Mouse (Mus musculus): ENCODE results near the gene Top2a.

Top2a gene

DNA sequence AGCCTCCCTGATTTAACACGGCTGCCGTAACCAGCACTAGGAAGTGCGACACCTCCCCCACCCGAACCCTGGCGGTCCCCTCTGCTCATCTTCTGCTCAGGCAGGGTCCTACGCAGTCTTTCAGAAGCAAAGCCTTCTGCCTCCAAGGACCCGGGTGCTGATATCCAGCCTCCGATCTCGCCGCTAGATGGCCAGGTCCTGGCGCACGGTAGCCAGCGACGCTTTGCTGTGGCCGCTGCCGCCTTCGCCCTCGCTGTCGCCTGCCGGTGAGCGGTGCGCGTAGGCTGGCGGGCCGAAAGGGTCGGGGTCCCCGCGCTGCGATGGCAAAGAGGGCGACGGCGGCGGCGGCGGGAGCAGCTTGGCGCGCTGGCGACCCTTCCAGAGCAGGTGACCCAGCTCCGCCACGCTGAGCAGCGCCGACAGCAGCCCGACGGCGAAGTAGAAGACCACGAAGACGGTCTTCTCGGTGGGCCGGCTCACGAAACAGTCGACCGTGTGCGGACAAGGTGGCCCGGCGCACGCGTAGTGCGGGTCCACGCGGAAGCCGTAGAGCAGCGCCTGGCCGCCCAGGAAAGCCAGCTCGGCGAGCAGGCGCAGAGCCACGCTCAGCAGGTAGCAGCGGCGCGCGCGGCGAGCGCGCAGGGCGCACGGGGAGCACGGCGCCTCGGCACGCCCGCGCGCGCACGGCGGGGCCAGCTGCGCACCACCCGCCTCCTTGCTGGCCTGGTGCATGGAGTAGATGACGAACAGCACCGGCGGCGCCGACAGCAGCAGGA, 41.8 kb downstream of the Top2a start:
- no peak for DNase-seq (ENCODE audit: low spot score)

DNA sequence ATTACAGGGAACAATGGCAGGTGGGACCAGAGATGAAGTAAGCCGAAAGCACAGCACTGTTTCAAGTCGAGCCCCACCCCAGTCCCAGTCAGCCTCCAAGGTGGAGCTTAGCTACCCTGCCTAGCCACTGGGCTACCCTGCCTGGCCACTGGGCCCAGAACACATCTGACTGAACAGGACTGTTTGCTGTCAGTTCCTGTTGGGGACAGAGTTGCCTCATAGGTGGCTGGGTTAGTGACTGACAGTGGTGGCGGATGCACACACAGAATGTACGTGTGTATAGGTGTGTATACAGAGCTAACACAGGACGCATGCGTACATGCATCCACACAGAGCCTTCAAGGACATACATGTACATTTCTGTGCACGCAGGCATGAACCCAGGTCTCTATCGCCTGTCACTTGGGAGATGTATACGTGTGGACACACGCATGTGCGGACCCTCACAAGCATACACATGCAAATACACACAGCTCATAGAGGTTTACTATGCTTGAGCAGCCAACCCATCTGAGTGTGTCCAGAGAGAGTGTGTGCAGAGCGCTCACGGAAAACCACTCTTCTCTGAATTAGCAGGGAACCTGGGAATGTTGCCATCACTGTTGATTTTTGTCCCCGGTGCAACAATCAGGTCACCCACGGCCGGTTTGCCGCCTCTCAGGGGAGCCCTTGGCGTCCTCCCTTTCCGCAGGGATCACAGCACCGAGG, 42.5 kb downstream of the Top2a start:
- no peak for DNase-seq (ENCODE audit: low spot score)

DNA sequence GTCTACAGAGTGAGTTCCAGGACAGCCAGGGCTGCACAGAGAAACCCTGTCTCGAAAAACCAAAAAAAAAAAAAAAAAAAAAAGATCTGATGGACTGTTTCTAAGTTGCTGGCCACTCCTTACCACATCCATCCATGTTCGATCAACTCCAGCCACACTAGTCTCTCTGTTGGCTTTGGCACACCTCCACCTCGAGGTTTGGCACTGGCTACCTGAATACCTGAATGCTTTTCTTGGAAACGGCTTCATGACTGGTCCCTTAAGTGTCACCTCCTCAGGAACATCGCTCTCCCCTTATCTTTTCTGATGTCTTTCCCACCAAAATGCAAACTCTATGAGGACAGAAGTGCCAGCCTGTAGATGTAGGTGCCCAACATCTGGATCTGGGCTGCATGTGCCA, 44.6 kb downstream of the Top2a start:
- no peak for DNase-seq (ENCODE audit: low spot score)

DNA sequence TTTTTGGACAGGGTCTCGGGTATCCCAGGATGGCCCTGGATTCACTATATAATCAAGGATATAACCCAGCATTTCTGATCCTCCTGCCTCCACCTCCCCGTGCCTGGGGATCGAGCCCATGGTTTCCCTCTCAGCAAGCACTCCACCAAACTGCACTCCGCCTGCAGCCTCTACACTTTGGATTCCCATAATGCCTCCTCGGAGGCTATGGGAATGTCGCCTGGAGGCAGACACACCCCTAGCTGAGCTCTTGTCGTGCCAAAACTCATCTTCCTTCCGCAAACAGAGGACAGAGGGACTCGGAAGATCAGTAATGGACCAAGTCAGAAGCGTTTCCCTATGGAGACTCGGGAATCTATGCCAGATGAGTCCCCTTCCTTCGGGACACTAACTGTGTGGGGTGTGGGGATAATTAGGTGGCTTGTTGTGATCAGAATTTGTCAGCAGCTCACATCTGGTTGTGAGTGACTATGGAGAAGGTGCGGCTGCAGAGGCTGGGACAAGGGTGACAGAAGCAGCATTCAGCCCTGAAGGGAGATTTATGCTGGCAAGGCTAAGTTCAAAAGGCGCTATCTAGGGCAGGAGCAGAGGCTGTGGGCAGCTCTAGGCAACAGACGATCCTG, 45.4 kb downstream of the Top2a start:
- no peak for DNase-seq (ENCODE audit: low spot score)

DNA sequence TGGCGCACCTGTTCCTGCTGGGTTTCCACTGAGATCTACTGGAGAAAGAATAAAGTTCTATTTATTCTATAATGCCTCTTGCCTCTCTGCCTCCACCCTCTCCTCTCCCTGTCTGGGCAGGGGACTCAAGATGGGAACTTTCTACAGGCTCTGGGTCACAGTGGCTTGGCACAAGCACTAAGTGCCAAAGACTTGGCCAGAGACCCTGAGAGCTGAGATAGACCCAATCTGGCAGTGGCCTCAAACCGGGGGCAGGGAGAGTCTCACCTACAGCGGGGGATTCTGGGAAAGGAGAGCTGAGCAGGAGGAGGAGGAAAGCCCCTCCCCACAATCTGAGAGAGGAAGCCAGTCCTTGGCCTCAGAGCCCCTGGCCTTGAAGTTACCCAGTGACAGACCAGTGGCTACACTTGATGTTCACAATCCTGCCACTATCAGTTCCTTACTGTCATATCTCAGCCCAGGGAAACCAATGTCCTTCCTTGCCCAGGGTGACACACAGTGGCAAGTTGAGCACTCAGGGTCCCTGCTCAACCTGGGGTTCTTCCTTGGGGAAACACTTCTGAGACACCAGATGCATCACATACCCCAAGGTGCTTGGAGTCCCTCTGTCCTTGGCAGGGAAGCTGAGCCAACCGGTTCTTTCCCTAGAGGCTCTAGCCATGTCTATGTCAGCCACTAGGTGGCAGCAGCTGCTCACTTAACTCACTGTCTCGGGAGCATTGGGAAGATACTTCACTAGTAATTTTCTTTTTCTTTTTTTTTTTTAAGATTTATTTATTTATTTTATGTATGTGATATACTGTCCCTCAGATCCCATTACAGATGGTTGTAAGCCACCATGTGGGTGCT, 48.9 kb downstream of the Top2a start:
- DNase-seq (ENCODE audit: low spot score) = no peak

DNA sequence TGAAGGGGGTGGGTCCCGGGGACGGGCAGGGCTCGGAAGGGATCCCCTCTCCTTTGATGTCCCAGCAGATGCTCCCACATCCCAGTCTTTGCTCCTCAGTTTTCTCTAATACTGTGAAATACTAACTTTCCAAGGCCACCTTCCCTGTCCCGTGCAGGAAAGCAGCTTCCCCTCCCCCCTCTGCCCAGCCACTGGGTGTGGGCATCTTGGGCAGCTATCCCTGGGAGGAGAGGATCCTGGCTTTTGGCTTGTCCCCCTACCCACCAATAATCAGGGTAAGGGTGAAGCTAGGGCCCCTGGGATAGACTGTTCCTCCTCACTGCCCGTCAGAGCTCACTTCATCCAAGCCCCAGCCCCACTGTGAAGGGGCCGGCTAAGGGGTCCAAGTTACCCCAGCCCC, 49.8 kb downstream of the Top2a start:
- DNase-seq (ENCODE audit: low spot score) = no peak

DNA sequence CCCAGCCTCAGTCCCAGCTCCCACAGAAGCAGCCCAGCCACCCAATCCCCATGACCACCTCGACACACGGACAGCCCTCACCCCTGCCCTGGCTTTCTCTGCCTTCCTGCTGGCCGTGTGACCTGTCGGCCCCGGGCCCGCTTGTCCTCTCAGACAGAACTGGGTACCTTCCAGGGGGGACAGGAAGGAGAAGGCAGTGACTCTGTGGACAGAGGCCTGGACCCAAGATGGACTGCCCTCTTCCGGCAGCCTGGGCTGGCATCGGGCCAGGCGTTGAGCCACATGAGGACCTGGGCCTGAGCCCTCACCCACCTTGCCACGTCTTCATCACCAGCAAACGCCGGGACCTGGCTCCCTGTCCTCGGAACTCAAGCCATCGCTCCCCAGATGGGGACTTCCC, 50.4 kb downstream of the Top2a start:
- DNase-seq (ENCODE audit: low spot score) = no peak

DNA sequence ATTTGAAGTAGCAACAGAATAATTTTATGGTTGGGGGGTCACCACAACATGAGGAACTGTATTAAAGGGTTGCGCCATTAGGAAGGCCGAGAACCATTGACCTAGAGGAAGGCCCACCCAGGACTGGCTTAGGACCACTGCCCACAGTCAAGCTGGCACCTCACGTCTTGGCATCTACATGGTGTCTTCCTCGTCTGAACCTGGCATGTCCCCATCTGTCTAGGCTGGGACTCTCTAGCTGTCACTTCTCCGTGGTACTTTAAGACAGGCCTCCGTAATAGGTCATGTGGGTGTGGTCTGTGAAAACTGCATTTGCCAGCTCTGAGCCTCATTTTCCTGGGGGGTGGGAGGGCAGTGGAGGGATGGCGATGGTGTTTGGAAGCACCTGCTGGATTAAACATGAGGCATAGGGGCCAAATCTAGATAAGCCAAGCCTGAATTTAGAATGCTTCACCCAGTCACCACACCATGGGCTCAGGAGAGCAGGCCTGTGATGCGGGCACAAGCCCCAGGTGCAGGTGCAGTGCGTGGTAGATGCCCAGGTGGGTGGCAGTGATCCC, 51.1 kb downstream of the Top2a start:
- no peak for DNase-seq (ENCODE audit: low spot score)

DNA sequence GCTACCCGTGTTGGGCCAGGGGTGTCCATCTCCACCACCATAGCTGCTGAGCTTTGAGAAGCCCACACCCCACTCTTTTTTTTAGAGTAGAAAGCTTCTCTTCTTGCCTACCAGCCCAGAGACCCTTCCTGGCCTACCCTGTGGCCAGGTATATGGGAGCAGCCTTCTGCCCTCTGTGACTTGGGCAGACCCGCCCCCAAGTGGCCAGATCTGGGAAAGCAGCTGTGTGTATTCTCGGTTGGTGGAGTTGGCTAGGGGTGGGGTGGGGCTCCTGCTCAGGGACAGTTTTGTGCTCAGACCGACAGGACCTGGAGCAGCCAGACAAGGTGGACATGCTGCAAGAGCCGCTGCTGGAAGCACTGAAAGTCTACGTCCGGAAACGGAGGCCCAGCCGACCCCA, 51.8 kb downstream of the Top2a start:
- DNase-seq (ENCODE audit: low spot score) = no peak

DNA sequence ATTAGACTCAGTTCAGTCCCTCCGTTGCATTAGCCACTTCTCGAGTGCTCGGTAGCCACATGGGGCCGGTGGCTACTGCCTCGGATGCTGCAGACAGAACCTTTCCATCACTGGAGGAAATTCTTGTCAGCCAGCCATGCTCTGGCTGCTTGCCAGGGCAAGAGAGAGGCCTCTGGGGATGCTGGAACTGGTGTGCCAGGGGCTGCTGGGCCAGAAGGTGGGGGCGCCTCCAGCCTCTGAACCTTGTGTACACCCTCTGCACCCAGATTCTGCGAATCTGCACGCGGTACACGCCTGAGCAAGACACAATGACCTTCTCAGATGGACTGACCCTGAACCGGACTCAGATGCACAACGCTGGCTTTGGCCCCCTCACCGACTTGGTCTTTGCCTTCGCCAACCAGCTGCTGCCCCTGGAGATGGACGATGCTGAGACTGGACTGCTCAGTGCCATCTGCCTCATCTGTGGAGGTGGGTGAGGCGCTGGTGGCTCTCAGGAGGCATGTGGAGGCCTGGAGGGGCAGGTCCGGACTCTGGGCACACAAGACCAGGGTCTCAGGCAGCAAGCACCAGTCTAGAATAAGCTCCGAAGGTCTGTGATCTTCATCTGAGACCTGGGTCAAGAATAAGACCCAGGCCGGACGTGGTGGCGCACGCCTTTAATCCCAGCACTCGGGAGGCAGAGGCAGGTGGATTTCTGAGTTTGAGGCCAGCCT, 52.5 kb downstream of the Top2a start:
- DNase-seq (ENCODE audit: low spot score) = no peak

DNA sequence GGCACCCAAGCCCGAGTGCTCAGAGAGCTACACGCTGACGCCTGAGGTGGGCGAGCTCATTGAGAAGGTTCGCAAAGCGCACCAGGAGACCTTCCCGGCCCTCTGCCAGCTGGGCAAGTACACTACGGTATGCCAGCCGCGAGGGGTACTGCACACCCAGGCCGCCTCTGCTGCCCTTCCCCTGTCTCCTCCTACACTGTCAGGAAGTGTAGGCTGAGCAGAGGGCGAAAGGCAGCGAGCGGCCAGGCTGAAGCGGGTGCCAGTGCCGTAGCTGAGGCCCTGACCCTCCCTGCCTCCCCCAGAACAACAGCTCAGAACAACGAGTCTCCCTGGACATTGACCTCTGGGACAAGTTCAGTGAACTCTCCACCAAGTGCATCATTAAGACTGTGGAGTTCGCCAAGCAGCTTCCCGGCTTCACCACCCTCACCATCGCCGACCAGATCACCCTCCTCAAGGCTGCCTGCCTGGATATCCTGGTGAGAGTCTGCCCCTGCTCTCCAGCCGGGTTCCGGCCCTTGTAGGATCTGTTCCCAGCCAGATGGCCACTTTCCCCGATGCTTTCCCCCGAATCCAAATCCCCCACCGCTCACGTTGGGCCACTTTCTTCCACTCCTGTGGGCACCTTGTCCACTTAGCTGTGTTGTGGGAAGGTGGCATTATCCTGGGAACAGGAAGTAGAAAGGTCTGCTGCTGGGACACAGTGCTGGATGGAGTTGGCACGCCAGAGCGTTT, 53.6 kb downstream of the Top2a start:
- no peak for DNase-seq (ENCODE audit: low spot score)

DNA sequence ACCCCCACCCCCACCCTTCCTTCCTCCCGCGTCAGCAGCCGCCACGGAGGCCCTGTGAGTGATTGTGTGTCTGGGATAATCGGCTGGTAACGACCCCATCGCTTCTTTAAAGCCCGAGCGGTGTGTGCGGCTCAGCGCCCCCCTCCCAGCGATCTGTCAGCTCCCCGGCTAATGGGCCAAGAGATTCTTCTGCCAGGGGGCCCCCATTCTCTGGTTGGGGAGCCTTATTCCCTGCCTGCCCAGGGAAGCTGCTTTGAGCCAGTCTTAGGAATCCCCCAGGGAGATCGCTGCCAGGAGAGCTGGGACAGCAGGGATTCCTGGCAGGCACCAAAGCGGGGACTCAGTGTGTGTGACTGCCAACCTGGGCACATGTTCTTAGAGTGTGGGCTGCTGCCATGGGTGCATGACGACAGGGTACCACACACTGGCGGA, 54.5 kb downstream of the Top2a start:
- no peak for DNase-seq (ENCODE audit: low spot score)

DNA sequence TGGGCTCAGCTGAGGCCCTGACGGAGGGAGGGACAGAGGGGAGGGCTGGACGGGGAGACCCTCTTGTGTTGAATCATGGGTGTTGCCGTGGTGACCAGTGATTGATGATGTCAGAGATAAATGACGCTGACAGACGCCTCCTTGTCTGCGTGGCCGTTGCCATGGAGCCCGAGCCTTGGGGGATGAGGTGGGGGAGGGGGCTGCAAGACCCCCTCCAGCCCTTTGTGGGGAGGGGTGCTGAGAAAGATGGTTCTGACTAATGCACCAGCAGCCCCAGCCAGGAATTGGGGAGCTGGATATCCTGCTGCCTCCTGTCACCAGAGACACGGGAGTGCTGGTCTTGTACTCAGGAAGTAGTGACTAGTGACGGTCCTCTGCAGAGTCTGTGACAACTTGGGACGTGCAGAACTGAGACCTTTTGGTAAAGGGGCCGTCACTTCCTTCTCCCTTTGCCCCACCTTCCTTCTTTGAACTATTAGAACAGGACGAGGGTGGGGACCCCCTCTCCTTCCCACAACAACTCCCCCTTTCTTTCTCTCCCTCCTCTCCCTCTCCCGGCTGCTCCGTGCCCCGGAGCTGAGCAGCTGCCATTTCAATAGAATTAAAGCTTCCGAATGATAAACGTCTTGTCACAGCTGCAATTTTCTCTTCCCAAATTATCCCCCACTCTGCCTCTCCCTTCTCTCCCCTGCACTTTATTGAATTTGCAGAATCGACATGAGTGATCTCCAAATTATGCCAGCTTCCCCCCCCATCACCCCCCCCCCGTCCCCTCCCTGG, 55.1 kb downstream of the Top2a start:
- no peak for DNase-seq (ENCODE audit: low spot score)

DNA sequence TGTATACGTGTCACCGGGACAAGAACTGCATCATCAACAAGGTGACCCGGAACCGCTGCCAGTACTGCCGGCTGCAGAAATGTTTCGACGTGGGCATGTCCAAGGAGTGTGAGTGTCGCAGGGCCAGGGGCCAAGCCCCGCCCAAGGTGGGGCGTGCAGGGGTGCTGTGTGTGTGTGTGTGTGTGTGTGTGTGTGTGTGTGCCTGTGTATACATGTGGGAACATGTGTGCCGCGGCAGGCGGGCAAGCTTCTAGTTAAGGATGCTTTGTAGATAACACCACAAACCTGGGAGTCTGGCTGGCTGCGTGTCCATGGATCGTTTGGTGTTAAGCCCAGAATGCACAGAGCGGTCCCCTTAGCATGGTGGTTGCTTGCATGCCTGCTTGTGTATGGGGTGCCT, 55.9 kb downstream of the Top2a start:
- no peak for DNase-seq (ENCODE audit: low spot score)

DNA sequence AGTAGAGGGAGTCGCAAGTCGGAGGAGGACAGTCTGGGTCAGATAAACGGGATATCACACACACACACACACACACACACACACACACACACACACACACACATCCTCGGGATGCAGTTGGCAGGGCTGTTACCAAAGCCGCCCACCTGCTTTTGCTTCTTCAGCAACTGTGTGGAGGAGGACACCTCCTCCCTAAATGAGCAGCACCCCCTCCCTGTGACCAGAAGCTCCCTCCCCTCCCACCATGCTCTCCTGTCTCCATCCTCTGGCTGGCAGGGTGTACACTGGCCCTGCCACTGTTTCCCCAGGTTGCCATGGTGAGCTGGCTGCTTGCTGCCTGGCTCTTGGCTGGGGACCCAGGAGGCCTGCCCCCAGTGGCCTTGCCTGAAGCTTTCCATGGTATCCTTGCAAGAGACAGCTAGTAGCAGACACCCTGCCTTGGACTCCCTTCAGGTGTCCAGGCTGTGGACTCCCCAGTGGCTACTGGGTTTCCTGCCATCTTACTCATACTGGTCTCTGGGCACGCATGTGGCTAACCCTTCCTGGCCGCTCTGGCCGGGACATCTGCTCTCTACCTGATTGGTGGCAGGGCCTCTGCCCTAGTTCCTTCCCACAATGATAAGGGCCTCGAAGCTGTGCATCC, 57.4 kb downstream of the Top2a start:
- no peak for DNase-seq (ENCODE audit: low spot score)

DNA sequence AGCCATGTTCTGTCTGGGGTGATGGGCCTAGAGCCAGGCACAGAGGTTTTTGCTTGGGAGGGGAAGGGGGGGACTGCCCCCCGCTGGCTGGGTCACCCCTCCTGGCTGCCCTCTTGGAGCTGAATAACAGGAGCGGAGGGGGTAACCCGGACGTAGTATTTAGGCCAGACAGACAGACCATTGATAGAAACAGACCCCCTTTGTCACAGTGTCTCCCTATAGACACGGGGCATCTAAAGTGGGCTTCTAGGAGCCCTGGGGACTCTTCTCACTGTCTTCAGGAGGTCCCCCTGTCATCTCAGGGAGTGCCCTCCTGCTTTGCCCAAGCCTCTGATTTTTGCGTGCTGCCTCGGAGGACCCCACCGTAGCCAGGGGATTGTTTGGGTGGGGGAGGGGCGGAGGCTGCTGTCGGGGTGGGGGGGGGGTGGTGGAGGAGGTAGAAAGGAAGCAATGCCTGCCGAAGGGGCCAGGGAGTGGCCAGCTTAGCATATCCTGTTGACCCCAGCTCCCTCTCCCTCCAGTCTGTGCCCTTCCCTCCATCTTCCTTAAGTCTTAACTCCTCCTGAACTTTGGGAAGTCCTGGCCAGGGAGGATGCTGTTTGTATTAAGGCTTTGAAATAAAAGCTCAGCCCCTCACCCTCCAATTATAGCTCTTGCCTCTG, 58.4 kb downstream of the Top2a start:
- no peak for DNase-seq (ENCODE audit: low spot score)

DNA sequence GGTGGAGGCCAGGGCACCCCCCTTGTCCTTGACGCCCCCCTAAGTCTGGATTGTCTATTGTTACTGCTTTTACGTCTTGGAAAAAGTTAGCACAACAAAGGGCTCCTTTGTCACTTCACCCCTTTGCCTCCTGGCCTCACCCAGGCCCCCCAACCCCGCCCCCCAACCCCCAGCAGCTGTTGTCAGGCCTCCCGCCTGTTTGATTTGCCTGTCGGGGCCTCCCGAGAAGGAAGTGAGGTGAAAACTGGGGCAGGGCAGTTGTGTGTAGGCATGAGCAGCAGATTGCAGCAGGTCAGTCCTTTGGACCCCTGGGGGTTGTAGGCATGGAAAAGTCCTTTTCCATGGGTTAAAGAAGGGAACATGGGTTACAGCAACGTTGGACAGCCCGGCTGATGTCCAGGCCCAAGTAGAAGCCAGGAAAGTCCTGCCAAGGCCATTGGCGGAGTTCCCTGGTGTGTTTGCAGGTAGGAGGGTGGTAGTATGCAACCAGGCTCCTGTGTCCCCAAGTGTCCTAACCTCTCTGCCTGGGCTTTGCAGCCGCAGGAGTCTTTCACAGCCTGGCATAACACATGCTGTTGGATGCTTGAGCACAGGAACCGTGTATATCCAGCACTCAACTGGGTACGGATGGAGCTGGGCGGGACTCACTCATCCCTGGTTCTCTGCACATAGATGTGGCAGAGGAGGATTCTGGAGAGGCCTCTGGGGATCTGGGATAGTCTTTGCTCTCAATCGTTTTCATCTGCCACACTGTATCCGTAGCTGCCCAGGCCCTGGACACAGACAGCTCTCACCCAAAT, 59.2 kb downstream of the Top2a start:
- DNase-seq (ENCODE audit: low spot score) = no peak

DNA sequence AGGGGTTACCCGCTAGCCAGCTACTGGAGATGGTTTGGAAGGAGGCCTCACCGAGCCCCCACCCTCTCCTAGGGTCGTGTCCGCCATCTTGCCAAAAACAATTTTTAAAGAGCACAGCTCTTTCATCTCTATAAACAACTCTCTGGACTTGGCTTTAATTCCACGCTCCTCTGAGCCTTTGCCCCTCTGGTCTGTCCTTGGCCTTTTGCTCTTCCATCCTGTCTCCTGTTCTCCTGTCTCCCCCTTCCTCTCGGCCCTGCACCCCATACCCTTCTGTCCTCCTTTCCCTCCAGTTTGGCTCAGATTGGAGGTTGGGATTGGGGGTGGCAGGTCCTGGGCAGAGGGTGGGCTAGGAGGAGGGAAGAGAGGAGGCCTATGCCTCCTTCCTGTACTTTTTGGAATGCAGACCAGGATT, 59.8 kb downstream of the Top2a start:
- DNase-seq (ENCODE audit: low spot score) = no peak

All from left cerebral cortex, adult 11 months (tissue).